Mouse (Mus musculus) hindbrain, postnatal 0 days (tissue): ENCODE measurements around the gene Irf5. TPM values are rescaled to one million over a fixed set of nuclear protein-coding genes. Genes with fewer than 3 reads are reported as not detected.

Experiments used
- ATAC-seq: fragments of 200-750 bp; cut with Nextera tagmentation; 2 replicates; pipeline ENCODE4 v1.8.0; 2017; ENCODE audit warnings: mild to moderate bottlenecking, moderate TSS enrichment, moderate library complexity
- DNase-seq: peaks from one replicate; pipeline ENCODE4 v3.0.0-alpha.2; 2015; ENCODE audit warnings: low spot score
- H3K27ac ChIP-seq: fragments of 300-500 bp; sonication (generic); 2 replicates; pipeline ENCODE4 v1.5.1; 2014; ENCODE audit warnings: mild to moderate bottlenecking
- H3K27me3 ChIP-seq: fragments of 300-500 bp; sonication (generic); 2 replicates; pipeline ENCODE4 v1.6.1; 2014; ENCODE audit warnings: low read length, mixed read lengths; ENCODE audit not compliant: insufficient read depth
- H3K36me3 ChIP-seq: fragments of 300-500 bp; sonication (generic); 2 replicates; pipeline ENCODE4 v1.6.1; 2014; ENCODE audit warnings: low read length, mixed read lengths; ENCODE audit not compliant: insufficient read depth
- H3K4me1 ChIP-seq: fragments of 300-500 bp; sonication (generic); 2 replicates; pipeline ENCODE4 v1.6.1; 2014; ENCODE audit warnings: antibody characterized with exemption, low read length, mixed read lengths; ENCODE audit not compliant: insufficient read depth
- H3K4me2 ChIP-seq: fragments of 300-500 bp; sonication (generic); 2 replicates; pipeline ENCODE4 v1.6.1; 2014; ENCODE audit warnings: low read depth, mild to moderate bottlenecking, low read length, moderate library complexity, mixed read lengths
- H3K4me3 ChIP-seq: fragments of 300-500 bp; sonication (generic); 2 replicates; pipeline ENCODE4 v1.5.1; 2014; ENCODE audit warnings: low read length
- H3K9ac ChIP-seq: fragments of 300-500 bp; sonication (generic); replicated peaks from 2 replicates; pipeline ENCODE4 v1.6.1; 2014; ENCODE audit warnings: mild to moderate bottlenecking, low read length, moderate library complexity, mixed read lengths
- H3K9me3 ChIP-seq: fragments of 300-500 bp; sonication (generic); 2 replicates; pipeline ENCODE4 v1.6.1; 2016; ENCODE audit warnings: low read length, mixed read lengths
- CTCF ChIP-seq: IDR thresholded peaks from 2 replicates; pipeline ENCODE4 v1.5.1; 2016; ENCODE audit warnings: antibody characterized with exemption, control low read depth, low read depth
- WGBS: fragments of 180-500 bp; shearing (Covaris S2); extraction: QIAGEN DNeasy Blood & Tissue Kit; methylation state at CpG from one replicate; pipeline ENCODE4 v1.1.7; 2014; 5-methylcytosine and 5-hydroxymethylcytosine counted together
- polyA plus RNA-seq: library from polyadenylated mRNA; unstranded; fragments of >200 nt; fragmentation: Nextera tagmentation; extraction: Ambion mirVana; gene quantifications from 2 replicates; pipeline ENCODE4 v1.2.1, GENCODE M21; 2015
- total RNA-seq: library from RNA; depleted of rRNA; stranded (reverse); fragments of >200 nt; gene quantifications from 2 replicates; pipeline ENCODE4 v1.2.3, GENCODE M21; 2014

Gene Irf5
- total and polyA plus RNA-seq, 2 experiments from 2014 or later = 1.8 to 3.9 TPM

- Histone ChIP-seq H3K27me3 (peaks cover 25% of the 10 kb centered on the region), H3K9ac (no peak overlapping the region), H3K36me3 (no peaks in the 10 kb centered on the region), H3K4me1 (peaks cover 5% of the 10 kb centered on the region; the same call in 1 of the 2 replicates), H3K27ac (no peak overlapping the region), H3K4me3 (no peak overlapping the region), H3K9me3 (no peaks in the 10 kb centered on the region), H3K4me2 (no peak overlapping the region)
- DNase-seq (no peak), ATAC-seq (no peak)
- TF ChIP-seq CTCF = peak; percentile 52
- WGBS = 71% methylated on average over 6 of the region's 6 CpGs
Measured at GRCm38 (mm10) chr6:29525256-29525655, 1.2 kb upstream of the Irf5 start.

GRCm38 (mm10) chr6:29527361-29528164, 1.1 kb downstream of the Irf5 start:
- DNase-seq (no peak), ATAC-seq (no peak)
- Histone ChIP-seq H3K36me3 (no peaks in the 10 kb centered on the region), H3K4me3 (peak overlapping the region; percentile 50), H3K27ac (no peak overlapping the region), H3K27me3 (peaks cover 31% of the 10 kb centered on the region), H3K4me2 (peak overlapping the region; percentile 93), H3K9me3 (no peaks in the 10 kb centered on the region), H3K4me1 (peaks cover 5% of the 10 kb centered on the region; the same call in 1 of the 2 replicates), H3K9ac (no peak overlapping the region)
- no peak for TF ChIP-seq CTCF
- 5% methylated on average over 34 of the region's 34 CpGs for WGBS

- WGBS = 9% methylated on average over 8 of the region's 8 CpGs
- peak overlapping the region; percentile 50; the same call in 1 of the 2 replicates for H3K4me3 ChIP-seq
- DNase-seq = no peak
- TF ChIP-seq CTCF = no peak
- H3K27ac ChIP-seq = no peak overlapping the region
- no peaks in the 10 kb centered on the region for H3K9me3 ChIP-seq
- H3K27me3 ChIP-seq = peaks cover 31% of the 10 kb centered on the region
- H3K4me1 ChIP-seq = peaks cover 5% of the 10 kb centered on the region; the same call in 1 of the 2 replicates
- no peak overlapping the region for H3K9ac ChIP-seq
- H3K4me2 ChIP-seq = 0 out of 2 replicates have a peak overlapping the region, but pooled peaks have one; percentile 93
- no peaks in the 10 kb centered on the region for H3K36me3 ChIP-seq
- ATAC-seq = 0 out of 2 replicates have a peak, but pooled peaks have one; percentile 15
Measured at GRCm38 (mm10) chr6:29528165-29528505, 1.7 kb downstream of the Irf5 start.

- Histone ChIP-seq H3K27me3 (peaks cover 31% of the 10 kb centered on the region), H3K36me3 (no peaks in the 10 kb centered on the region), H3K9me3 (no peaks in the 10 kb centered on the region), H3K4me3 (no peak overlapping the region), H3K27ac (no peak overlapping the region), H3K9ac (no peak overlapping the region), H3K4me2 (no peak overlapping the region), H3K4me1 (peaks cover 5% of the 10 kb centered on the region; the same call in 1 of the 2 replicates)
- TF ChIP-seq CTCF = no peak
- ATAC-seq (0 out of 2 replicates have a peak, but pooled peaks have one; percentile 27), DNase-seq (no peak)
- 25% methylated on average over 13 of the region's 13 CpGs for WGBS
Measured at GRCm38 (mm10) chr6:29528561-29529443, 2.4 kb downstream of the Irf5 start.

- no peak overlapping the region for H3K27ac ChIP-seq
- H3K9me3 ChIP-seq = no peaks in the 10 kb centered on the region
- H3K27me3 ChIP-seq = peaks cover 31% of the 10 kb centered on the region
- H3K4me2 ChIP-seq = no peak overlapping the region
- no peak for TF ChIP-seq CTCF
- ATAC-seq = no peak
- no peak overlapping the region for H3K4me3 ChIP-seq
- 29% methylated on average over 2 of the region's 2 CpGs for WGBS
- no peaks in the 10 kb centered on the region for H3K36me3 ChIP-seq
- H3K9ac ChIP-seq = no peak overlapping the region
- no peak for DNase-seq
- H3K4me1 ChIP-seq = peaks cover 5% of the 10 kb centered on the region; the same call in 1 of the 2 replicates
Measured at GRCm38 (mm10) chr6:29529444-29529820, 3.0 kb downstream of the Irf5 start.

GRCm38 (mm10) chr6:29530050-29530449, 3.6 kb downstream of the Irf5 start:
- 69% methylated on average over 4 of the region's 4 CpGs for WGBS
- Histone ChIP-seq H3K4me2 (no peak overlapping the region), H3K27ac (no peak overlapping the region), H3K9me3 (no peaks in the 10 kb centered on the region), H3K4me1 (peaks cover 5% of the 10 kb centered on the region; the same call in 1 of the 2 replicates), H3K36me3 (no peaks in the 10 kb centered on the region), H3K9ac (no peak overlapping the region), H3K27me3 (peaks cover 31% of the 10 kb centered on the region), H3K4me3 (no peak overlapping the region)
- ATAC-seq (no peak), DNase-seq (no peak)
- no peak for TF ChIP-seq CTCF
